Mouse (Mus musculus) myocyte (in vitro differentiated cells): ENCODE measurements at regions not wholly inside any gene's neighbourhood (a gene's known extent, or its start where the extent isn't known, plus 50 kb on each side); places are given as distances from the start of the nearest gene placed in this dataset.

Source experiments
- H3K27me3 ChIP-seq: one replicate; pipeline ENCODE4 v1.6.1; 2011; ENCODE audit not compliant: control insufficient read depth, insufficient read depth, insufficient read length
- H3K36me3 ChIP-seq: one replicate; pipeline ENCODE4 v1.6.1; 2011; ENCODE audit not compliant: control insufficient read depth, insufficient read depth
- H3K4me2 ChIP-seq: one replicate; pipeline ENCODE4 v1.6.1; 2011; ENCODE audit warnings: low read depth, control low read depth
- H3K4me3 ChIP-seq: one replicate; pipeline ENCODE4 v1.5.1; 2011; ENCODE audit warnings: mild to moderate bottlenecking, control low read depth, moderate library complexity
- H3K79me2 ChIP-seq: one replicate; pipeline ENCODE4 v1.6.1; 2011; ENCODE audit not compliant: control insufficient read depth, insufficient read depth
- H3ac ChIP-seq: one replicate; pipeline ENCODE4 v1.6.1; 2011; ENCODE audit not compliant: control insufficient read depth, insufficient read length
- CEBPB ChIP-seq: IDR thresholded peaks from 2 replicates; pipeline ENCODE4 v1.6.1; 2011; ENCODE audit warnings: mild to moderate bottlenecking, moderate library complexity; ENCODE audit not compliant: poor library complexity, insufficient read depth, severe bottlenecking
- E2F4 ChIP-seq: IDR thresholded peaks from one replicate; pipeline ENCODE4 v1.6.1; 2011; ENCODE audit warnings: mild to moderate bottlenecking, control low read depth, moderate library complexity; ENCODE audit not compliant: insufficient read depth
- MAX ChIP-seq: IDR thresholded peaks from one replicate; pipeline ENCODE4 v1.6.1; 2011; ENCODE audit warnings: low read depth, mild to moderate bottlenecking, control low read depth
- MYOD1 ChIP-seq, 3 experiments: IDR thresholded peaks; one replicate each; pipeline ENCODE4 v1.6.1; 2011; ENCODE audit warnings: control low read depth in 2 of 3, low read depth in 2 of 3, mild to moderate bottlenecking in 2 of 3, moderate library complexity in 1 of 3; ENCODE audit not compliant: insufficient read length in 2 of 3, control insufficient read depth in 1 of 3
- MYOG ChIP-seq, 3 experiments: IDR thresholded peaks; one replicate each; pipeline ENCODE4 v1.6.1; 2011; ENCODE audit warnings: control low read depth in 2 of 3, low read depth in 2 of 3, mild to moderate bottlenecking in 2 of 3; ENCODE audit not compliant: insufficient read length in 2 of 3, control insufficient read depth in 1 of 3, insufficient read depth in 1 of 3
- POLR2A ChIP-seq: IDR thresholded peaks from one replicate; pipeline ENCODE4 v1.6.1; 2011; ENCODE audit warnings: low read depth, mild to moderate bottlenecking, control low read depth, moderate library complexity; ENCODE audit not compliant: insufficient read length
- POLR2AphosphoS2 ChIP-seq: IDR thresholded peaks from one replicate; pipeline ENCODE4 v1.6.1; 2011; ENCODE audit warnings: low read depth, control low read depth; ENCODE audit not compliant: insufficient read length
- REST ChIP-seq: IDR thresholded peaks from one replicate; pipeline ENCODE4 v1.6.1; 2011; ENCODE audit warnings: mild to moderate bottlenecking, control low read depth, moderate library complexity; ENCODE audit not compliant: insufficient read depth, insufficient read length
- SRF ChIP-seq: IDR thresholded peaks from one replicate; pipeline ENCODE4 v1.6.1; 2011; ENCODE audit warnings: low read depth; ENCODE audit not compliant: control insufficient read depth, insufficient read length
- TCF12 ChIP-seq: IDR thresholded peaks from one replicate; pipeline ENCODE4 v1.6.1; 2011; ENCODE audit warnings: mild to moderate bottlenecking, control low read depth; ENCODE audit not compliant: poor library complexity, insufficient read depth, severe bottlenecking
- TCF3 ChIP-seq: IDR thresholded peaks from one replicate; pipeline ENCODE4 v1.6.1; 2011; ENCODE audit warnings: low read depth, control low read depth; ENCODE audit not compliant: insufficient read length
- USF1 ChIP-seq: IDR thresholded peaks from one replicate; pipeline ENCODE4 v1.6.1; 2011; ENCODE audit warnings: low read depth, mild to moderate bottlenecking, control low read depth, moderate library complexity

GRCm38 (mm10) chr9:79392020-79392419 is 326.6 kb downstream of the Col12a1 start:
- Histone ChIP-seq H3K27me3 (no peaks in the 10 kb centered on the region), H3K4me3 (no peak overlapping the region), H3K4me2 (no peak overlapping the region), H3K79me2 (no peaks in the 10 kb centered on the region), H3K36me3 (no peaks in the 10 kb centered on the region), H3ac (no peak overlapping the region)
- TF ChIP-seq TCF3 = no peak
- no peak for TF ChIP-seq TCF12
- TF ChIP-seq POLR2A = no peak
- TF ChIP-seq SRF = no peak
- TF ChIP-seq MYOG (IDR thresholded peaks at IDR 0.05; ENCODE audit: control insufficient read depth in 1 of 3, insufficient read depth in 1 of 3, insufficient read length in 2 of 3, low read depth in 2 of 3) = no peak

- no peaks in the 10 kb centered on the region for H3K79me2 ChIP-seq
- no peak overlapping the region for H3K4me2 ChIP-seq
- H3K36me3 ChIP-seq = no peaks in the 10 kb centered on the region
- H3K4me3 ChIP-seq = no peak overlapping the region
- no peak for TF ChIP-seq TCF12
- TF ChIP-seq MAX = no peak
- no peaks in the 10 kb centered on the region for H3K27me3 ChIP-seq
- H3ac ChIP-seq = no peak overlapping the region
These were observed 303.6 kb downstream of the Col12a1 start for GRCm38 (mm10) chr9:79414989-79415388.

GRCm38 (mm10) chr9:79430417-79430816 is 288.2 kb downstream of the Col12a1 start:
- H3ac ChIP-seq = no peak overlapping the region
- TF ChIP-seq POLR2AphosphoS2 = no peak
- TF ChIP-seq MYOG (IDR thresholded peaks at IDR 0.05; ENCODE audit: control insufficient read depth in 1 of 3, insufficient read depth in 1 of 3, insufficient read length in 2 of 3, low read depth in 2 of 3) = no peak
- TF ChIP-seq REST = no peak
- no peak for TF ChIP-seq CEBPB
- no peak overlapping the region for H3K4me2 ChIP-seq
- no peak overlapping the region for H3K4me3 ChIP-seq
- no peaks in the 10 kb centered on the region for H3K27me3 ChIP-seq
- H3K79me2 ChIP-seq = no peaks in the 10 kb centered on the region
- no peaks in the 10 kb centered on the region for H3K36me3 ChIP-seq

- H3K4me2 ChIP-seq = no peak overlapping the region
These were observed 281.0 kb downstream of the Col12a1 start for GRCm38 (mm10) chr9:79437636-79438035.

GRCm38 (mm10) chr9:79439233-79439960 is 279.2 kb downstream of the Col12a1 start:
- Histone ChIP-seq H3K27me3 (no peaks in the 10 kb centered on the region), H3K79me2 (no peaks in the 10 kb centered on the region), H3K4me3 (no peak overlapping the region), H3K4me2 (no peak overlapping the region), H3K36me3 (no peaks in the 10 kb centered on the region), H3ac (no peak overlapping the region)
- TF ChIP-seq MYOD1 (IDR thresholded peaks at IDR 0.05; ENCODE audit: control insufficient read depth in 1 of 3, insufficient read length in 2 of 3, low read depth in 2 of 3) (no peak), POLR2A (no peak), TCF12 (no peak), CEBPB (no peak), USF1 (no peak), MAX (no peak), POLR2AphosphoS2 (no peak), TCF3 (no peak), SRF (no peak), E2F4 (no peak)

More at GRCm38 (mm10) chr9:79437636-79438035, 281.0 kb downstream of the Col12a1 start:
- H3ac ChIP-seq = no peak overlapping the region
- no peaks in the 10 kb centered on the region for H3K27me3 ChIP-seq
- TF ChIP-seq SRF = no peak
- TF ChIP-seq MYOD1 (IDR thresholded peaks at IDR 0.05; ENCODE audit: control insufficient read depth in 1 of 3, insufficient read length in 2 of 3, low read depth in 2 of 3) = no peak
- TF ChIP-seq MYOG (IDR thresholded peaks at IDR 0.05; ENCODE audit: control insufficient read depth in 1 of 3, insufficient read depth in 1 of 3, insufficient read length in 2 of 3, low read depth in 2 of 3) = no peak
- no peak for TF ChIP-seq POLR2A
- no peak for TF ChIP-seq E2F4
- no peak for TF ChIP-seq MAX
- no peak for TF ChIP-seq TCF12
- TF ChIP-seq POLR2AphosphoS2 = no peak
- no peak for TF ChIP-seq CEBPB
- TF ChIP-seq TCF3 = no peak
- no peak for TF ChIP-seq REST
- no peak for TF ChIP-seq USF1
- no peak overlapping the region for H3K4me3 ChIP-seq
- H3K79me2 ChIP-seq = no peaks in the 10 kb centered on the region
- H3K36me3 ChIP-seq = no peaks in the 10 kb centered on the region

- Histone ChIP-seq H3K27me3 (no peaks in the 10 kb centered on the region), H3ac (no peak overlapping the region), H3K79me2 (no peaks in the 10 kb centered on the region), H3K4me3 (no peak overlapping the region), H3K4me2 (no peak overlapping the region), H3K36me3 (no peaks in the 10 kb centered on the region)
- TF ChIP-seq POLR2A (no peak), E2F4 (no peak), CEBPB (no peak)
These were observed 263.4 kb downstream of the Col12a1 start for GRCm38 (mm10) chr9:79455226-79455625.
